Mouse (Mus musculus): Measurements from ENCODE around the gene Cd47.

The Cd47 gene

GRCm38 (mm10) chr16:49781556-49782156, 18.7 kb upstream of the Cd47 start:
- in situ Hi-C loops (cut with MboI; ENCODE audit: unreplicated experiment in 2 of 2) = no loop called here

GRCm38 (mm10) chr16:49783369-49783768, 17.0 kb upstream of the Cd47 start:
- in situ Hi-C loops (cut with MboI; ENCODE audit: unreplicated experiment in 2 of 2) = no loop called here

GRCm38 (mm10) chr16:49786116-49786515, 14.2 kb upstream of the Cd47 start:
- in situ Hi-C loops (cut with MboI; ENCODE audit: unreplicated experiment in 2 of 2) = no loop called here

GRCm38 (mm10) chr16:49787714-49788113, 12.6 kb upstream of the Cd47 start:
- in situ Hi-C loops (cut with MboI; ENCODE audit: unreplicated experiment in 2 of 2) = no loop called here

- in situ Hi-C loops (cut with MboI; ENCODE audit: unreplicated experiment in 2 of 2) = no loop called here
Measured at GRCm38 (mm10) chr16:49790575-49791465, 9.5 kb upstream of the Cd47 start.

GRCm38 (mm10) chr16:49792446-49792878, 7.9 kb upstream of the Cd47 start:
- in situ Hi-C loops (cut with MboI; ENCODE audit: unreplicated experiment in 2 of 2) = no loop called here

GRCm38 (mm10) chr16:49793596-49793995, 6.7 kb upstream of the Cd47 start:
- in situ Hi-C loops (cut with MboI; ENCODE audit: unreplicated experiment in 2 of 2) = no loop called here

- in situ Hi-C loops (cut with MboI; ENCODE audit: unreplicated experiment in 2 of 2) = no loop called here
Measured at GRCm38 (mm10) chr16:49796271-49796670, 4.1 kb upstream of the Cd47 start.

GRCm38 (mm10) chr16:49796954-49797353, 3.4 kb upstream of the Cd47 start:
- in situ Hi-C loops (cut with MboI; ENCODE audit: unreplicated experiment in 2 of 2) = no loop called here

- in situ Hi-C loops (cut with MboI; ENCODE audit: unreplicated experiment in 2 of 2) = no loop called here
Measured at GRCm38 (mm10) chr16:49798790-49799189, 1.5 kb upstream of the Cd47 start.

- in situ Hi-C loops (cut with MboI; ENCODE audit: unreplicated experiment in 2 of 2) = no loop called here
Measured at GRCm38 (mm10) chr16:49800996-49801395, 663 bp downstream of the Cd47 start.

- in situ Hi-C loops (cut with MboI; ENCODE audit: unreplicated experiment in 2 of 2) = no loop called here
Measured at GRCm38 (mm10) chr16:49801399-49801798, 1.1 kb downstream of the Cd47 start.

- in situ Hi-C loops (cut with MboI; ENCODE audit: unreplicated experiment in 2 of 2) = no loop called here
Measured at GRCm38 (mm10) chr16:49802993-49803392, 2.7 kb downstream of the Cd47 start.

- in situ Hi-C loops (cut with MboI; ENCODE audit: unreplicated experiment in 2 of 2) = no loop called here
Measured at GRCm38 (mm10) chr16:49803932-49804461, 3.7 kb downstream of the Cd47 start.

- in situ Hi-C loops (cut with MboI; ENCODE audit: unreplicated experiment in 2 of 2) = no loop called here
Measured at GRCm38 (mm10) chr16:49806920-49807319, 6.6 kb downstream of the Cd47 start.

GRCm38 (mm10) chr16:49807419-49807841, 7.1 kb downstream of the Cd47 start:
- in situ Hi-C loops (cut with MboI; ENCODE audit: unreplicated experiment in 2 of 2) = no loop called here

- in situ Hi-C loops (cut with MboI; ENCODE audit: unreplicated experiment in 2 of 2) = no loop called here
Measured at GRCm38 (mm10) chr16:49807862-49808430, 7.6 kb downstream of the Cd47 start.

GRCm38 (mm10) chr16:49811897-49812296, 11.6 kb downstream of the Cd47 start:
- in situ Hi-C loops (cut with MboI; ENCODE audit: unreplicated experiment in 2 of 2) = no loop called here

- in situ Hi-C loops (cut with MboI; ENCODE audit: unreplicated experiment in 2 of 2) = no loop called here
Measured at GRCm38 (mm10) chr16:49812821-49813616, 12.7 kb downstream of the Cd47 start.

- in situ Hi-C loops (cut with MboI; ENCODE audit: unreplicated experiment in 2 of 2) = no loop called here
Measured at GRCm38 (mm10) chr16:49814419-49814818, 14.1 kb downstream of the Cd47 start.
